Mouse (Mus musculus): ENCODE data around the gene Arhgef2.
A peak's percentile ranks its signal among the peaks of the same experiment; 100 is the strongest.
"Not testable (repeated sequence)": the region's sequence is repeated elsewhere in the genome, so short reads cannot be mapped to it uniquely, and the experiment has no call there.

The Arhgef2 gene

GRCm38 (mm10) chr3:88591044-88591443, 14.7 kb upstream of the Arhgef2 start:
- no peak for DNase-seq (ENCODE audit: low spot score)

GRCm38 (mm10) chr3:88591950-88592731, 13.6 kb upstream of the Arhgef2 start:
- DNase-seq (ENCODE audit: low spot score), result peak; percentile 27

- peak; percentile 30 for DNase-seq (ENCODE audit: low spot score)
Measured at GRCm38 (mm10) chr3:88592942-88593576, 12.7 kb upstream of the Arhgef2 start.

GRCm38 (mm10) chr3:88593893-88594580, 11.7 kb upstream of the Arhgef2 start:
- no peak for DNase-seq (ENCODE audit: low spot score)

- DNase-seq (ENCODE audit: low spot score), result not testable (repeated sequence)
Measured at GRCm38 (mm10) chr3:88596547-88596946, 9.2 kb upstream of the Arhgef2 start.

- no peak for DNase-seq (ENCODE audit: low spot score)
Measured at GRCm38 (mm10) chr3:88602466-88602865, 3.3 kb upstream of the Arhgef2 start.

- peak; percentile 55 for DNase-seq (ENCODE audit: low spot score)
Measured at GRCm38 (mm10) chr3:88603714-88604161, 2.0 kb upstream of the Arhgef2 start.

- DNase-seq (ENCODE audit: low spot score), result no peak
Measured at GRCm38 (mm10) chr3:88604863-88605262, 903 bp upstream of the Arhgef2 start.

- DNase-seq (ENCODE audit: low spot score), result peak; percentile 78
Measured at GRCm38 (mm10) chr3:88607065-88607757, 1.4 kb downstream of the Arhgef2 start.

- DNase-seq (ENCODE audit: low spot score), result no peak
Measured at GRCm38 (mm10) chr3:88607758-88608138, 2.0 kb downstream of the Arhgef2 start.

GRCm38 (mm10) chr3:88609066-88609465, 3.3 kb downstream of the Arhgef2 start:
- no peak for DNase-seq (ENCODE audit: low spot score)

- no peak for DNase-seq (ENCODE audit: low spot score)
Measured at GRCm38 (mm10) chr3:88614418-88614817, 8.7 kb downstream of the Arhgef2 start.

- no peak for DNase-seq (ENCODE audit: low spot score)
Measured at GRCm38 (mm10) chr3:88615117-88615516, 9.4 kb downstream of the Arhgef2 start.

GRCm38 (mm10) chr3:88615902-88616391, 10.2 kb downstream of the Arhgef2 start:
- DNase-seq (ENCODE audit: low spot score), result no peak

GRCm38 (mm10) chr3:88616951-88617500, 11.3 kb downstream of the Arhgef2 start:
- DNase-seq (ENCODE audit: low spot score), result no peak

- DNase-seq (ENCODE audit: low spot score), result no peak
Measured at GRCm38 (mm10) chr3:88618074-88618871, 12.5 kb downstream of the Arhgef2 start.

- DNase-seq (ENCODE audit: low spot score), result no peak
Measured at GRCm38 (mm10) chr3:88619113-88620097, 13.6 kb downstream of the Arhgef2 start.

- DNase-seq (ENCODE audit: low spot score), result no peak
Measured at GRCm38 (mm10) chr3:88620146-88620991, 14.6 kb downstream of the Arhgef2 start.
